Mouse (Mus musculus) thymus, adult 2 months (tissue): ENCODE measurements around the gene 2900026A02Rik.

ENCODE experiments used
- CTCF ChIP-seq: fragments of 200-500 bp; IDR thresholded peaks from 2 replicates; pipeline ENCODE4 v1.5.1; 2012; ENCODE audit warnings: mild to moderate bottlenecking, control low read depth, low read length, moderate library complexity, borderline replicate concordance; ENCODE audit not compliant: control insufficient read depth, poor library complexity, insufficient read depth; ENCODE audit errors: extremely low read depth
- POLR2A ChIP-seq: fragments of 200-500 bp; IDR thresholded peaks from 2 replicates; pipeline ENCODE4 v1.6.1; 2012; ENCODE audit warnings: mild to moderate bottlenecking, low read length, control low read depth, moderate library complexity; ENCODE audit not compliant: control insufficient read depth, poor library complexity, insufficient read depth; ENCODE audit errors: extremely low read depth

DNA sequence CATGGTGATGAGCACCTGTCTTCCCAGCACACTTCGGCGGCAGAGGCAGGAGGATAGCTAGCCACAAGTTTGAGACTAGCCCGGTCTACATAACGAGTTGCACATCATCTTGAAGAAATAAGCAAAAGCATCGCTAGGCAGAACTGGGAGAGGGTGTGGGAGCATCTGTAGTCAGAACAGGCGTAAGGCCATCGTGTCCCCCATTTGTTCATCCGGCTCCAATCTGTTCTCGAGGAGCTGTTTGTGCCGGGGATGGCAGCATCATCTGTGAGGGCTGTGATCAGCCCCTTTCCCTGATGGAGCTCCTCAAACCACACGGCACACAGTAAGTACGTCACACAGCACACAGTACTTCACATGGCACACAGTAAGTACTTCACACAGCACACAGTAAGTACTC, 94.6 kb downstream of the 2900026A02Rik start:
- TF ChIP-seq POLR2A (no peak), CTCF (no peak)
